Mouse (Mus musculus) kidney, adult 11 months (tissue): ENCODE results near the gene Cldn10.

Experiments
- DNase-seq: peaks from one replicate; pipeline ENCODE4 v3.0.0; 2022

Gene Cldn10

DNA sequence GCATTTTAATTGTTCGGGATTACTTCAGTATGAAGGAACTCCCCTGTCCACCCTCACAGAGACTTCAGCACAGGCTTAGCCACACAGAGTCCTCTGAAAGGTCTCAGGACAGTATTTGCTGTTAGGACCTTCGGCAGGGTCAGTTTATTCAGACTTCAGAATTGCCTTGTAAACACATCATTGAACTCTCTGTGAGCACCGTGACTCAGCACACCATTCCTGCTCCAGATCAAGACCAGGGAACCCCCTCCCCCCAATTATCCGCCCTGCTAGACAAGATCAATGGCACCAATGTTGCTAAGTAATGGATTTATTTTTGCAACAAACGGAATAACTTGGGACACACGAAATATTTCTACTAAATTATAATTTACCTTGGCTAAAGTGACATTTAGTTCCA lies 79.7 kb downstream of the Cldn10 start:
- DNase-seq = no peak

DNA sequence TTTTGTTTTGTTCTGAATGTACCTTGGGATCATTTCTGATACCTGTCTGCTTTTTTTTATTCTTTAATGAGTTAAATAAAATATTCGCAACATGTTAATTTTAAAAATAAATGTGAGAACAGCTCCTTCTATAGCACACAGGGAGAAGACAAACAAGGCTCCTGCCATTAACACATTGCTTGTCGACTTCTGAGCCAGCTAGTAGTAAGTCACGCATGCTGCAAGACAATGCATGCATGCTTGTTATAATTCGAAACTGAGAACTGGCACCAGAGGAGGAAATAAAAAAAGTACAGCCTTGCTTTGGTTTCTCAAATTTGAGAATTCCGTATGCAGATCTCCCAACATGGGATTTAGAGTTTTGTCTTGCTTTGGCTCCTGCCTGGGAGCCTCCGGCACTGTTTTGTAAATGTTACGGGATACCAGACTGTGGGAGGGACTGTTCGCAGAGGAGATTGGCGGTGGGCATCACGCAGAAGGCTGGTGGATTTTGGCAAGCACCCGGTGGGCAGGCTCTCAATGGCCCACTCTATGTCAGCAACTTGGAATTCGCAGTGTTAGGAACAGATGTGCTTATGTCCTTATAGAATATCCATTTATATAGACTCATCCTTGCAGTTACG lies 80.5 kb downstream of the Cldn10 start:
- no peak for DNase-seq

DNA sequence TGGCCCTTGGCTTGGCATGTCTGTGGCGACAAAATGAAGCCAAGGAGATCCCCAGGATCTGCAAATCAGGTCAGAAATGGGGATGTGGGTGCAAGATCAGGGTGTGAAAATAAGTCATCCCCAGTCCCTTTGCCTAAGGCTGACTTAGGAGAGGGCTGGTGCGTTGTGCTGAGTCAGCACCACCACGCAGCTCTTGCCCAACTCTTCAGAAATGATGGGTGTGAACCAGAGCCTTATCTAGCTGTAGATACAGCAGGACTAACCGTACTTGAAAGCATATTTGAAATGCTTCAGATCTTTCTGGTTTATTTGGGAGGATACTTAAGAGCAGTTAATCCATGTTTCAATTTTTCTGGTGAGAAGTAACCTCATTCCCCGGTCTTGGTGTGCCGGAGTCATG lies 82.0 kb downstream of the Cldn10 start:
- DNase-seq = no peak

DNA sequence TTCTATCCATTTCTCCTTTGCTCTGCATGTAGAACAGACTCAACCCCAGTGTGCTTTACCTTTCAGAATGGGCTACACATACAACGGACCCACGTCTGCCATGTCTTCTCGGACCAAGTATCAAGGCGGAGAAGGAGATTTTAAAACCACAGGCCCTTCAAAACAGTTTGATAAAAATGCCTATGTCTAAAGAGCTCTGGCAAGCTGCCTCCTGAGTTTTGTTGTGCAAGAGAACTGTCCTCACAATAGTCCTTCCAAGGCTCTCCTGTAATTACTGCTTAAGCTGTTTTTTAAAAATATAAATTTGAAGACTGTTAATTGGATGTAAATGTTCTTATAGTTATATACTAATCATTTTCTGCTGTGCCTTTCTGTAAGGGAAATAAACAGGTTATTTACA lies 86.4 kb downstream of the Cldn10 start:
- no peak for DNase-seq

- peak; percentile 46 for DNase-seq
Observed at GRCm38 (mm10) chr14:118874786-118875415, 87.2 kb downstream of the Cldn10 start.

DNA sequence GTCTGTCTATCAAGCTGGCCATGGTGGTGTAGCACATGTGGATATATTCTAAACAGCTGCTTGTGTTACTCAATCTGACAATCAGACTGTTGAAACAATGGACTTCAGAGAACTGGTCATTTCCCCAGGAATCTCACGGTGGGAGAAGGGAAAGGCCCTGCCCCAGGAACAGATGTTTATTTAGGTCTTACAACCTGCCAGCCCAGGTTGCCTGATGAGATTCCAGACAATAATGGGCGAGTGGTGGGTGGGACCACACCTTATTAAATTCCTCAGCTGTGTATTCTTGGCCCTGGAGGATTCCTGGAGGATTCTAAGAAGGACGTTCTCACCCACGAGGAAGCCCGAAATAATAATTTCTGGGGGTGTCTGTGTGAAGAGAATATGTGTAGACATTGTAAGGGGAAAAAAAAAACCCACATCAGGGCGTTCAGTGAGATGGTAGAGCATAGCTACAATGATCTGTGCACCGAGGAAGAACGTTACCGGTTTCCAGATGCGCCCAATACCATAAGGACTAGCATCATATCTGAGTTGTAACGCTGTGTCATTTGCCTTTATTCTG lies 90.7 kb downstream of the Cldn10 start:
- no peak for DNase-seq

DNA sequence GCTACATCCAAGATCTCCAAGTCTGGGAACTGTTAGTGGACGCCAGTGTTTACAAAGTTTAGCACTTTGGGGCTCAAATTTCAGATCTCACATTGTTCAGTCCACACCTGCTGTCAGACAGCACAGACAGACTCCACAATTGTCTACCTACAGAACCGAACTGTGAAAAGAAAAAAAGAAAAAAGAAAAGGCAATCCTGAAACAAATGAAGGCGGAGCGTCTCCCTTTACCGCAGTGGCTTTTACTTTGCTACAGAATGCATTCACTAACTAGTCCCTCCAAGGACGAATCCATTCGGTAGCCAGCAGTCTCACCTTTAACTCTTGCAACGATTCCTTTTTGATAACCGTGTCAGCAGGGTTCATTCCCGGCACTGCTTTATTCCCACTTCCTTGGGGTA lies 93.0 kb downstream of the Cldn10 start:
- no peak for DNase-seq

DNA sequence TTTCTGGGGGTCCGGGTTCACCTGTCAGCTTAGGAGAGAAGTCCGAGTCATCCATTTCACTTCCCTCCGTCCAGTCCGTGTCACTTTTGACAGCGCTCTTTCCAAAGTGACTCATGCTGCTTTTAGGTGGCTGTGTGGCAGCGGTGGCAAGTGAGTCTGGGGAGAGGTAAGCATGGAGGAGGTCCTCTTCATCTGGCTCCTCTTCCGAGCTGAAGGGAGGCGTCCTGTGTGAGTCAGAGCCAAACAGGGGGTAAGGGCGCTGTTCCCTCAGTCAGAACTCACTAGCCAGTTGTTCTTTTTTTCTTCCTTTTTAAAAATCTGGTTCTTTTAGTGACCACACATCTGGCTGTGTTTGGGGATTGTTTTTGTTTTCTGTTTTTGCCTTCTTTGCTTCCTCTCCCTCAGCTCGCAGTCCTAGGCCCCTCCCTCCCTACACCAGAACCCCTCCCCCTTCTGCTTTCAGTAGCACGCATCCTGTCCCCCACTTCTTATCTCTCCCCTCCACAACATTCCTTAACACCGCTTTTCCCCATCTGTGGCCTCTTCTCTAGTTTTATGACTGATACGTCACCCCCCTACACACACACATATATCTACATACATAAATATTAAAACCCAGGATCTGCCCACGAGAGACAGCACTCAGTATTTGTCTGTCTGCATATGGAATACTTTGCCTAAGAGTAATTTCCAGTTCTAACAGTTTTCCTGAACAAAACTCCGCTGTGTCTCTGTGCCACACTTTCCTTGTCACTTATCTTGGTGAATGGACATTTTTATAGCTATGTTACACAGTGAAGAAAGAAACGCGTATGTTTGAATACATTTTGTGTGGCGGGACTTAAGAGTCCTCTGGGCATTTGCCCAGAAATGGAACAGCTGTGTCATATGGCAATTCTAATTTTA lies 95.9 kb downstream of the Cldn10 start:
- DNase-seq = no peak

DNA sequence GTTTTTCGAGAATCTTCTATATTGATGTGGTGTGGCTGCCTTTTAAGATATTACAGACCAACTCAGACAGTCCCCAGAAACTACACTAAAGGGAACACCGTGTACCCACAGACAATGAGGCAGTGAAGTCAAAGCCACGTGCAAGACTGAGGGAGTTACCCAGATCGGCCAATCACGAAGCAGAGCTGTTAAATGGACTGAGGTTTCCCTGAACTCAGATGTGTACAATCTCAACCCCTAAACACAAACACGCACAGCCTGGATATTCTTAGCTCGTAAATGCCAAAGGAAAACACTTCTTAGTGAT lies 96.5 kb downstream of the Cldn10 start:
- no peak for DNase-seq

GRCm38 (mm10) chr14:118890101-118890500 lies 102.4 kb downstream of the Cldn10 start:
- no peak for DNase-seq

DNA sequence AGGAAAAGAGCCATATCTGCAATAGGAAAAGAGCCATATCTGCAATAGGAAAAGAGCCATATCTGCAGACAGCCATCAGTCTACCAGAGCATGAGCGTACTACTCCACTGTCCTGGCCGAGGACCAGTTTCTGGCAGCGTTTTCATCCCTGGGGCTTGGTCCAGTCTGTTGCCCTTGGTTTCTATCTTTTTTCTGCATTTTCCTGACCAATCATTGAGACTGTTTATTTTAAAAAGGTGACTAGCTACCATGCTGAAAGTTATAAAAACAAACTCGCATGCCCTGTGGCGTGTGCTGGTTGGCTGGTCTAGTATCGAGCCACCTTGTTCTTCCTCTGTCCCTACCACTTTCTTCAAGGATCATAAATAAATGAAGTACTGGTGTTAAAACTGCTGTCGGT lies 107.5 kb downstream of the Cldn10 start:
- DNase-seq = peak; percentile 73

- peak; percentile 78 for DNase-seq
Observed at GRCm38 (mm10) chr14:118895655-118896054, 107.9 kb downstream of the Cldn10 start.

GRCm38 (mm10) chr14:118899940-118900339 lies 112.2 kb downstream of the Cldn10 start:
- DNase-seq = no peak

- no peak for DNase-seq
Observed at GRCm38 (mm10) chr14:118900911-118901310, 113.2 kb downstream of the Cldn10 start.

DNA sequence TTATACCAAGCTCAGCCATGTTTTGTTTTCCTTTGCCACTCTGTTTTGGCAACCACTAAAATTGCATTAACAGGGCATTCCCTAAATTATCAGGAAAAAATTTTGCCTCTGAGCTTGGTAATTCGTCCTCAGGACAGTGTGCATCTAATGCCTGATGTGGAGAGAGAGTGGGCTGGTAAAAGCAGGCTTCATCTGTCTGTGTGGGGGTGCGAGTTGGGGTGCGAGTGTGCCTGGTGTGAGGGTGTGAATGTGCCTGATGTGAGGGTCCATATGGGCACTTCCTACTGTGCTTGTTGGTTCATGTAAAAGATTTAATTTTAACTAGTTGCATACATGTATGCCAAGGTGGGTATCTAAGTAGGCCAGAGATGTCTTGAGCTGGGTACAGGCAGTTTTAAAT lies 115.7 kb downstream of the Cldn10 start:
- DNase-seq = no peak

GRCm38 (mm10) chr14:118903867-118904562 lies 116.3 kb downstream of the Cldn10 start:
- DNase-seq = no peak

DNA sequence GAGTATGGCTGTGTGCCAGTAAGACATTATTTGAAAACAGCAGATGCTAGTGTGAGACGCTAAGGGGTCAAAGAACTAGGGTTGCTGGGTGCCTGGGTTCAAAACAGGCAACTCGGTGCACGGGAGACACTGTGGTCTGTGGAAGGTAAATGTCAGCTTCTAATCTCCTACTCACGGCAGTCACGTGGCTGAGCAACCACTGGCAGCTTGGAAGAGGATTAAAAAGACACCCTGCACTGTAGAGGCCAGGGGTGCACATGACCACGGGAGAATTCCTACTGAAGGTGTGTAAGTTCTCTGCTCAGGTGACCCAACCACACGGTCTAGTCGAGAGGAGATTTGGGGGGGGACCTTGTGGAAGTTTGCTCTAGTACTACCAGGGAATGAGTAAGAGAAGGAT lies 119.9 kb downstream of the Cldn10 start:
- no peak for DNase-seq

DNA sequence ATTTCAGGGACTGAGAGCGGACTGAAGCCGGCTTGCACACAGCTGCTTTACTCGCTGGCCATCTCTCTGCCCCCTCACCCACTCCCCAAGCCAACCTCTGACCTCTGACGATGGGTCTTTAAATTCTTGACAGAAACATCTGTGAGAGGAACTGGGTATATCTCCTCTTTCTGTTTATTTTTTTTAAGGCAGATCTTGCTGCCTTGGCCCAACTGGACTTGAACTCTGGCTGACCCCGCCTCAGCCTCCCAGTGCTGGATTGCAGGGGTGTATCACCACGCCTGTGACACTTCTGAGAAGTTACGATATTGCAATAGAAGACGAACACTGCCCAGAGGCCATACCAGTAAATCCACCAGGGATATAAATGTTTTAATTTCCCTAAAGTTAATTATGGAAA lies 122.2 kb downstream of the Cldn10 start:
- no peak for DNase-seq

DNA sequence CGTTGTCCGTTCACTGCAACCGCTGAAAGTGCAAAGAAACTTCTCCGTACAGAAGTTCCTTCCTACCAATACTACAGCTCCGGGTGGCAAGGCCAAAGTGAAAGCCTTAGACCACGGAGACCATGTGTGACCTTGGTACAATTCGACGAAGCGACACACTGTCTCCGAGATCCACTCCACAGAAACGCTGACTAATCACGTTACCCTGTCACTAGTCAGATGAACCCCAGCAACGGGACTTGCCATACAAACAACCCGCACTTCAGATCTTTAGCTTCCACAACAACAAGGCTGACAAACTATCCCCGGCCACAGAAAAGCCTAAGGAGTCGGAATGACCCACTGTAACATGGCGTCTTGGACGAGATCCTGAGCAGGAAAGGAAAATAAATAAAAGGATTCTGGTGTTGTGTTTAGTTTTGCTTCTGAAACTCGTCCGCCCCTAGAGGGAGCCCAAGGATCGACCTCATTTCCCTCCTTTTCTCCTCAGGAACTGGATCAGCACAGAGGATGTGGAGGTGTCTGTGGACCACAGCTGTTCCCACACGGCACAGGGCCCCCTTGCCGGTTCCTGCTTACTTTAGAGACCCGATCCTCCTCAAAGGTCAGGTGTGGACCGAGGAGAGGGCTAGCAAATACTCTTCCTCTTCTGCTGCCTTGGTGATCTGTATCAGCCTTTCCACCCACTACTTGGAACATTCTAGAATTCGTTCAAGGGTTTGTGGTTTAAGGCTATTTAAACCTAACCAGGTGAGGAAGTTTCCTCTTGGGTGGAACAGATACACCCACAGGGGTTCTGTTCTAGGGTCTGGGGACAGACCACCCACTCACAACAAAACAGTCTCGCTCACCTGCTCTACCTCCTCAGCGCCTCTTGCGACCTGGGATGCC lies 122.9 kb downstream of the Cldn10 start:
- peak; percentile 68 for DNase-seq

DNA sequence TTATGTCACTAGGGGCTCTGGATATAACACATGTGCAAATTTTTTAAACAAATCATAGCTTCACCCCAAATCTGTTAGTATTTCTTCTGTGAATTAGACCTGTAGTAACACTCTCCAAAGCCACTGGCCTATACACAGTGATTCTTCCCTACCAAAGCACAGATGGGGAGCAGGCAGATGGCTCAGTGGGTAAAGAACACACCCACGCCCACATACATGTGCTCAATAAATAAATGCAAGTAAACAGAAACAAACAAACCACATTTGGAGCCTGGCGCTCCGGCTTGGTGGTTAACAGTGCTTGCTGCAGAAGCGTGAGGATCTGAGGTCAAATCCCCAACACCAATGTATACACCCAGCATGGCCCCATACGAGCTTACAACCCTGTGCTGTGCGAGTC lies 123.8 kb downstream of the Cldn10 start:
- DNase-seq = no peak

DNA sequence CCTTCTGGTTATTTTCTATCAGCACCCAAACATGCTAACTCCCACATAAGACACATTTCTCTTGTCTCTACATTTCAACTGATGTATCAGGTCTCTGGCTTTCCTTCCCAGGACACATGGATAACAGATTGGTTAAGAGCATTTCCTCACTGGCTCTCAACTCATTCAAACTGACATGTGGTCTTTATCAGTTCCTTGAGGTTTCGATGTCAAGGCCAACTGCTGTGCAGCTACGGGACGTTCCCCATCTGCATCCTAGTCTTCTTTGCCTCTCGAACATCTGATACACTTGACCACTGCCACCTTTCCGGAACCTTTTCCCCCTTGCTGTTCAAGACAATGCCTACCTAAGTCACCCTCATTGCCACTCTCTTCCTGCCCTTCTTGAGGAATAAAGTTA lies 125.9 kb downstream of the Cldn10 start:
- DNase-seq = no peak

DNA sequence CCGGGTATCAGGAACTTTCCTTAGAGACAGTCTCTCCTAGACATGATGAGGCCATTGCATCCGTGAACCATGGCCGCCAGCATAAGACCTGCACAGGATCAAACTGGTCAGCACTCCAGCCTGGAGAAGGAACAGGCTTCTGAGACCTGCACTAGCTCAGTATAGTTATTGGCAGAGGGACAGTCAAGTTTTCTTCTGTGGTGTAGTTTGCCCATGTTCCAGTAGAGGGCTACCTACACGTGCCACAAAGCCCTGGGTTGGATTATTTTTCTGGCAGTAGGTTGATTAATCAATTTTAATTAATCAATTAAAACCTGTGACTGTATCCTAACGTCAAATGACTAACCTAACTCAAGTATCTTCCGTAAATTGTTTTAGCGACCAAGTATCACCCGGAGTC lies 131.3 kb downstream of the Cldn10 start:
- DNase-seq = no peak
